Comparison of ENCODE assay signal across 15 mouse cellular contexts in the genomic region with DNA sequence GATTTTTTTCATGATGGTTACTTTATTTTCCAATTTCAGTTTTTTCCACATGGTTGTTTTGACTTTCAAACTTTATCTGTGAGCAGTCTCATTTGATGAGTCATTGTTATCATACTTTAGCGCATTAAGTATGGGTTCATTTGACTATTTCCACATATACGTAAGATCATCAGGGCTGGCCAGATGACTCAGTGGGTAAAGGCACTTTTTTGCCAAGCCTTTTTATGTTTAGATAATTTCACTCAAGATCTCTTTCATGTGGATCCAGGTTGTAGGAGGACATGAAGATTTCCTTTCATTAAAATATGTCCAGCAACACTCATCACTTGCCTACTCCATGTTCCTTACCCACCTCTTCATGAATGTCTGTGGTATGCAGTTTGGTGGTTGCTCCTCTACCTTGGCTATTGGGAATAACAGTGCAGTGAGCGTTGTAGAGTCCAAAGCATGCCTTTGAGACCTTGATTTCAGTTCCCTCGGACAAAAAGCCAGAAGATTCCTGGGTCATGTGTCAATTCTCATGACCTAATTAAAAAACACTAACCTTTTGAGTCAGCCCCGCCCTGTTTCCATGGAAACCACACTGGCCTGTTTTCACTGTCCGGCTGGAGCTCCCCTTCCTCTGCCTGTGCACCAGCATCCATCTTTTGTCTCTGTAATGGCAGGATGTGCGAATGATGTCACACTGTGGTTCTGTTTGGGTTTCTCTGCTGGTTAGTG.
A peak's percentile ranks its signal among the peaks of the same experiment; 100 is the strongest.
DNase-seq lines count a peak whose midpoint lies in the region; TF ChIP-seq lines count a peak whose summit lies in the region.
"Had no signal": no experiment of that assay in that cellular context is flagged by ENCODE, and none has a peak within 500 bp of the region (broad histone marks: within the 10 kb centered on the region; RNA-seq: fewer than 3 reads in every experiment).

No protein-coding gene starts in this region.

- no peaks in the 10 kb centered on the region for H3K36me3 ChIP-seq in thymus, adult 2 months (ENCODE audit: control insufficient read depth, insufficient read depth, low read length)
- H3K36me3 ChIP-seq: heart, embryonic 15.5 days; hindbrain, embryonic 15.5 days; neural tube, embryonic 15.5 days had no signal

- no peak for TF ChIP-seq POLR2A in thymus, adult 2 months (IDR thresholded peaks at IDR 0.05; ENCODE audit: control insufficient read depth, extremely low read depth, insufficient read depth, low read length, poor library complexity)

- no peak overlapping the region for H3K4me3 ChIP-seq in thymus, adult 2 months (ENCODE audit: control insufficient read depth, insufficient read depth, low read length)
- H3K4me3 ChIP-seq: heart, embryonic 15.5 days; hindbrain, embryonic 15.5 days; neural tube, embryonic 15.5 days had no signal

- no peak overlapping the region for H3K27ac ChIP-seq in thymus, adult 2 months (ENCODE audit: control insufficient read depth, insufficient read depth, low read length)
- H3K27ac ChIP-seq: heart, embryonic 15.5 days; hindbrain, embryonic 15.5 days; neural tube, embryonic 15.5 days had no signal

- H3K4me1 ChIP-seq in thymus, adult 2 months (replicated peaks; ENCODE audit: control insufficient read depth, insufficient read depth, low read length), result peaks cover 2% of the 10 kb centered on the region; the same call in 1 of the 2 replicates
- H3K4me1 ChIP-seq: heart, embryonic 15.5 days; hindbrain, embryonic 15.5 days; neural tube, embryonic 15.5 days had no signal

- 92% methylated on average over 7 of the region's 7 CpGs for WGBS in thymus, adult 2 months

- H3K27me3 ChIP-seq in thymus, adult 2 months (ENCODE audit: control insufficient read depth, insufficient read depth, low read length), result no peaks in the 10 kb centered on the region
- H3K27me3 ChIP-seq: heart, embryonic 15.5 days; hindbrain, embryonic 15.5 days; neural tube, embryonic 15.5 days had no signal

- TF ChIP-seq CTCF in thymus, adult 2 months (IDR thresholded peaks at IDR 0.05; ENCODE audit: borderline replicate concordance, control insufficient read depth, extremely low read depth, insufficient read depth, low read length, poor library complexity), result no peak

- DNase-seq in adrenal gland, adult (ENCODE audit: inconsistent age in 2 of 2, low spot score in 1 of 2), result peak; percentile 21 to 74
- no peak for DNase-seq in adrenal gland, postnatal 4 days (ENCODE audit: low spot score in 2 of 2)
- DNase-seq in 416B (ENCODE audit: low read depth), result peak; percentile 17
- DNase-seq in WW6 (ENCODE audit: low read depth, low spot score), result peak; percentile 47
- DNase-seq in embryo, embryonic 10.5 days (ENCODE audit: low spot score), result peak; percentile 47
- no peak for DNase-seq in left cerebral cortex, adult 8-10 months (ENCODE audit: low spot score in 2 of 2)
- no peak for DNase-seq in thymus, postnatal 14 days
- no peak for DNase-seq in thymus, adult 2 months
- DNase-seq: cerebellum, postnatal 25 days; kidney, postnatal 10 days; lung, embryonic 14.5 days; thymus, postnatal 4 days had no signal

Comparison
In these comparisons a context has a peak if more than half of its experiments do, and no peak if none do; other contexts are left out.
1. DNase-seq: peak in adrenal gland, adult (2 of 2), 416B (single experiment), WW6 (single experiment) and embryo, embryonic 10.5 days (single experiment); none in adrenal gland, postnatal 4 days (0 of 2), left cerebral cortex, adult 8-10 months (0 of 2), thymus, postnatal 14 days (single experiment) and thymus, adult 2 months (single experiment).